Mouse (Mus musculus) brain, adult 2 months (tissue): Measurements from ENCODE around the gene Rtca.
A peak's percentile ranks its signal among the peaks of the same experiment; 100 is the strongest.

ENCODE experiments used
- DNase-seq: peaks from one replicate; pipeline ENCODE4 v3.0.0; 2011; ENCODE audit warnings: low read depth, low spot score

Rtca gene

DNA sequence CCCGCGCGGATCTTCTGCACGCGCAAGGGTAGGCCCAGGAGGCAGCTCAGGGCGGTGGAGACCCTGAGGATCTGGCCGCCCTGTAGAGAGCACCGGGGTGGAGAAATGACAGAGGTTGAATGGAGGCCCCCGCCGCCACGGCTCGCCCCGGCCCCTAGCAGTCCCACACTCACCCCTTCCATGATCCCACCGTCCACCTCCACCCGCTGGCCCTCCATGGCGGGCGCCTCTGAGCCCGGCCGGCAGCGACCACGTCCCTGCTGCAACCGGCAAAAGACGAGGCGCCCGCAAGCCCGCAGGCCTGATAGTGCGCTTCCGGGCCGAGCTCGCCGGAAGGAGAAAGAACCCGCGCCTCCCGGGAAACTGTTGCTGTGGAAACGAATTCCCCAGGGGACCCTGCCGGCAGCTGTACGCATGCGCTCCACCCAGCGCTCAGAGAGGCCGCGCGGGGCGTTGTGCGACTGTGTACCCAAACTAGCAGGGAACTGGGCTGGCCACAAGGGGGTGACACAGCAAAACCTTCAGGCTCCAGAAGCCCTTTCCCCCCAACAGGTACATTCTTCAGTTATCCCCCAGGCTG is at the start of gene Rtca:
Gene Rtca, minus strand, starts transcription at position 437 of the 580 bp plus-strand sequence.
- DNase-seq: peak; percentile 98

DNA sequence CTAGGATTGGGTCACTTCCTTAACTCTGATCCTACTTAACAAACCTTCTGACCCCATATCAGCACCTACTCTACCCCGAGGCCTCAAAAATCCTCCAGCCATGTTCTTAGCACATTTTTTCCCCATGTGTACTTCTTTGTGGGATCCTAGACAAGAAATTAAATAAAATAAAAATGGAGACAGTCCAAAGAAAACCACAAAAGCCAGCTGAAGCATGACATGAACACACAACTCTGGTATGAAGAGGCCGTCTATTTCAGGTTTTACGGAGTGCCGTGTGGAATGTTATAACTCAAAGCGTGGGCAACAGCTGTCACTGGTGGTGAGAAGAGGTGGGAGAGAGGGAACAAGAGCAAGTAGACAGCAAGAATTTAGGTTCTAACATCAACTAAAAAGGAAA is 43.4 kb upstream of the Rtca start:
- DNase-seq: peak; percentile 61

DNA sequence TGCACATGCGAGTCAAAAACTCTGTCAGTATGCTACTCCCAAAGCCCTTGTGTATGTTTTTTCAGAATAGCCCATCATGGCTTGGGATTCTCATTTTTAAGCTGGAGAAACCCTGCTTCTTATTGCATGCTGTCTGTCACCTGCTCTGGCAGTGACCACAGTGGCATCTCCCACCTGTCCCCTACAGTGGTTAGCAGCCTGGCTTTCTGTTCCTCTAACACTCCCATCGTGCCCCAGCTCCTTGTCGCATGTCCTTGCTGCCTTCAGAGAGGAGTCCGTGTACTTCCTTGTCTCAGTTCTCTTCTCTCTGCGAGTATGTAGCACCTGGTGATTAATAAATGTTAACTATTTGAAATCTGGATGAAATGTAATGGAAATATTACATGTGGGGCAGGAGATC is 39.4 kb upstream of the Rtca start:
- DNase-seq: no peak

DNA sequence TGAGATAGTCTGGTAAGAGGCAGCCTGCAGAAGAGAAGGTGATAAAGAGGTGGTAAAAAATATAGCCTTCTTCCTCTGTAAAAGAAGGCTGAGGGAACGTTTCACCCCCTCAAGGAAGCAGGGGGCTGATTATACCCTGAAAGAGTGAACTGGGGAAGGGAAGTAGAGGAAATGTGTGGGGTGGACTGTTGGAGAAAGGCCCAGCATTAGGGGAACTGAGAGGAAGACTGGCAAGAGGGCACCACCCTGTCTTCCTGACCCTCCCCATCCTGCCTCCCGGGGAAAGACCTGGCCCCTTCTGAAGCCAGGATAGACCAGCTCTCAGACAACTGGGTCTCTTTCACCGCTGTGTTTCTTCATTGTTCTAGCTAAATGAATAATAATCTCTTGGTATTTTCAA is 34.5 kb upstream of the Rtca start:
- no peak for DNase-seq

DNA sequence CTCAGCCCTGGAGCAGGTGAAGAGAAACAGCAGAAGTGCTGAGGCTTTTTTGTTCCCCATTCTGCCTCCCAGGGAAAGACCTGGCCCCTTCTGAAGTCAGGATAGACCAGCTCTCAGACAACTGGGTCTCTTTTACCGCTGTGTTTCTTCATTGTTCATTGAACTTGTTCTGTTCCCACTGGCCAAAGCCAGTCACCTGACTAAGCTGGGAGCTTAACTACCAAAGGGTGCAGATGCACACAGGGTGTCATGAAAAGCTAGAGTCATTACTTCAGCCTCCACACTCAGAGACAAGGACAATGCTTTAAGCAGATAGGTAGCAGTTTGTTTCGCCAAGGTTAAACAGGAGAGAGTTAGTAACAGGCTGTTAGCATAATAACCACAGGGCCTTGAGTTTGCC is 34.1 kb upstream of the Rtca start:
- no peak for DNase-seq

DNA sequence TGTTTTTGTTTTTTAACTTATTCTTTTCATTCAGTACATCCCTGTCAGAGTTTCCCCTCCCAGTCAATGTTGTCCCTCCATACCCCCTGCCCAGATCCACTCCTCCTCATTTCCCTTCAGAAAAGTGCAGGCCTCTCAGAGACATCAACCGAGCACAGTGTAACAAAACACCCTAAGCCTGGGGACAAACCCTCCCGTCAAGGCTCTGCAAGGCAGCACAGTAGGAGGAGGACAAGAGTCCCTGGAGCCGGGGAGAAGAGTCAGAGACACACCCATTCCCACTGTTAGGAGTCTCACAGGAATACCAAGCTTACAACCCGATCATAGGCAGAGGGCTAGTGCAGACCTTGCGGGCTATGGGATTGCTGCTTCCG is 29.2 kb upstream of the Rtca start:
- DNase-seq: no peak

DNA sequence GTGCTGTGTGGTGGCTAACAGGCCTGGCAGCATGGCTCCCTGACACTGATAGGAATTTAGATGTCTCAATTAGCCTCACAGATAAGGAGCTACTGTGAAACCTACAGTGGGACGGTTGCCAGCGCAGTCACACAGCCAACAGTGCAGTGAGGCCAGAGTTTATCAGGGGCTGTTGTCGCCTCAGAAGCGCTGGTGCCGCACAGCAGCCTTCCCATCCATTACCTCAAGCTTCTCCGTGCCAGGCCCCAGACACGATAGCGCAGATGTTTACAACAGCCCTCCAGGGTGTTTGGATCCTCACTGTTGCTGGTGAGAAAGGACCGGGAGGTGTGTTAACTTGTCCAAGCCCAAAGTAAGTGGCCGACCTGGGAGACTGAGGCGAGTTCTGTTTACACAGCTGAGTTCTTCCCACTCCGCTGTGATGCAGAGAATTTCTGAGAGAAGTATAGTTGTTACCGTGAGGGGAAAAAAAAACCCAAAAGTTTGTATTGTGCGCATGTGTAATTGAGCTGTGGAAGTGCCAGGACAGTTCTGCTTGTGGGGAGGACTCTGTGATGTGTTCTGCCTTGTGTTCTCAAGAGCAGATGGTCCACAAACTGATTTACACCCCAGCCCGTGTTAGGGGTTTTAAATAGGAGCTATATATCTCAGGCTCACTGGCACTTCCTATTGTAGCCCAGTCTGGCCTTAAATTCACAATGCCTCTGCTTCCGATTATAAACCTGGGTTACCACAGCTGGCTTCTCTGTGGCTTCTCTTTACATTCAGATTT is 28.6 kb upstream of the Rtca start:
- DNase-seq: peak; percentile 65

DNA sequence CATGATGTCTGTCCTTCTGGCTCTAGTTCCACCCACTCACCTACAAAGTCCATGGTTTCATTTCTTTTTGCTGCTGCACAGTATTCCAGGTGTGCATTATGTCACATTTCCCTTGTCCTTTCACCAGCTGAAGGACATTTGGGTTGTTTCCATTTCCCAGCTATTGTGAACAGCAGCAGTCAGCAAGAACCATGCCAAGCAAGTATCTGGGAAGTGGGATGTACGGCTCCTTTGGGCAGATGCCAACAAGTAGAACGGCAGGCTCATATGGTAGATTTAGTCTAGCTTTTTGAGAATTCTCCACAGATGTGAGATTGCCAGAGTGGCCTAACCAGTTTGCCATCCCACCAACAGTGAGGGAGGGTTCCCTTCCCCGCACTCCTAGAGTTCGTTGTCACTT is 22.8 kb upstream of the Rtca start:
- peak; percentile 62 for DNase-seq

DNA sequence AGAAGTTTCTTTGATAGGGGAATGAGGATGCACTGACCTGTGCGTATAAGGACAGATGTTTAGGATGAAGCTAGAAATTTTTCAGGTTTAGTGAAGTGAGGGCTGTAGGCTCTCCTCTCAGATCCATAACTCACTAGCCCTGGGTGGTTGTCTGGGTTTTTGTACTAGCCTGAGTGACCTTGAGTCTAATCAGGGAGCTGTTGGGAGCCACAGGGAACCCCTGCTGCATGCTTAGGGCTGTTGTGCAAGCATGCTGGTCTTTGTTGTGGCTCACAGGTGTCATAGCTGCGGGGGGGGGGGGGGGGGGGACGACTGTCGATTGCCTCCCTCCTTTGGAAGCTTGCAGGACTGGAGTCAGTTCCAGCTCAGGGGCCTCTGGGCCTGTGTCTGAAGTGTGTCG is 21.7 kb upstream of the Rtca start:
- no peak for DNase-seq

DNA sequence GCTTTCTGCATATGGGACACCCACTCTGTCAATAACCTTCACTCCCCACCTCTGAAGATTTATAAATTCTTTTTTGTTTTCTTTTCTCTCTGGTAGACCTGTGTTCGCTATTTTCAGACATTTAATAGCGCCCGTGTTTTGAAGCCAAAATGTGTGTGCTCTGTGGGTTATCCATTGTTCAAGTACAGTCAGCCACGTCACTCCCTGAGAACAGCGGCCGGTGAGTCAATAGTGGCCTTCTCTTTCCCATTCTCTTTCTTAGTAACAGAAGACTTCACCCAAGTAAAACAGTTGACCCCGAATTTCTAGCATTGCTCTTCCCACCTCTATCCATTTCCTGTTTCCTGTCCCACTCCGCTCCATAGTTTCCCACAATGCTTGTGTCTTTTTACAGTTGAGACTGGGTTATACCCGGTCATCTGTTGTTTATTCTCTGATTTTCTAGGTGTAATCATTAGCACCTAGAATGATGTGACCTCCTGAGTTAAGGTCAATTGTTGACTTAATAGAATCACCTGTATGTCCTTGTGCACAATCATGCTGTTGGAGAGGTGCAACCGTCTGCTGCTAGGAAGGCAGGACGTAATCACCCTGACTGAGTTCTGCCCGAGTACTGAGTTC is 12.2 kb upstream of the Rtca start:
- no peak for DNase-seq

DNA sequence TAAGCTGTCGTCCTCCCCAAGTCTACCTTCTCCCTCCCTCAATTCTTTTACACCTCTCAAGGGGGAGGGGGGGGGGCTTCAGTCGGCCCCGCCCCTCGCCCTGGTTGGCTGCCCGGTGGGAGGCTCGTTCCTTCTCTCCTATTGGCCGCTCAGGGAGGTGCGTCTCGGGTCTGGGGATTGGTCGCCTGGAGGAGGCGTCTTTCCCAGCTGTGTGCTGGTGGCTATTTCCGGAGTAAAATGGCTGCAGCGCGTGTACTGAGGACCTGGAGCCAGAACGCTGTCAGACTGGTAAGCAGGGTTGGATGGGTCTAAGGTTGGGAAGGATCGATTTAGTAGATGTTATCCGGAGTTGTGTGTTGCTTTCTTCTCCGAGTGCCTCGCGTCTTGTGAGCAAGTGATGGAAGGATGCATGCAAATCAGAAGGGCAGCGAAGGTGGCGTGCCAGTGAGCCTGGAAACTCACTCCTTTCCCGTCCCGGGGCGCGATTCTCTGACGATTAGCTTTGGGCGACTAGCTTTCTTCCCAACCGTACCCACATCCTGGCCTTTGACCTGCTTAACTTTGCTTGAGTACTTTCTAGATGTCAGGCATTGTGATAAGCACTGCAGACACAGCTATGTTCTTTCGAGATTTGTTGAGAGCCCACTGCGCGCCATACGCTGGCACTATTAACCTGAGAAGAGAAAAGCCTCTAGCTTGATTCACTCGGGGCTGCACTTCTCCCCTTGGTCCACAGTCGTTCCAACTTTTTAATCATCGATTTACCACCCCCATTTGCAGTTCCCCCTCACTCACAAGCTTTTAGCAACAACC is 5.1 kb upstream of the Rtca start, which contains the start of gene Dbt:
Gene Dbt, plus strand, starts transcription at position 167 of the 813 bp plus-strand sequence.
- peak; percentile 96 for DNase-seq

DNA sequence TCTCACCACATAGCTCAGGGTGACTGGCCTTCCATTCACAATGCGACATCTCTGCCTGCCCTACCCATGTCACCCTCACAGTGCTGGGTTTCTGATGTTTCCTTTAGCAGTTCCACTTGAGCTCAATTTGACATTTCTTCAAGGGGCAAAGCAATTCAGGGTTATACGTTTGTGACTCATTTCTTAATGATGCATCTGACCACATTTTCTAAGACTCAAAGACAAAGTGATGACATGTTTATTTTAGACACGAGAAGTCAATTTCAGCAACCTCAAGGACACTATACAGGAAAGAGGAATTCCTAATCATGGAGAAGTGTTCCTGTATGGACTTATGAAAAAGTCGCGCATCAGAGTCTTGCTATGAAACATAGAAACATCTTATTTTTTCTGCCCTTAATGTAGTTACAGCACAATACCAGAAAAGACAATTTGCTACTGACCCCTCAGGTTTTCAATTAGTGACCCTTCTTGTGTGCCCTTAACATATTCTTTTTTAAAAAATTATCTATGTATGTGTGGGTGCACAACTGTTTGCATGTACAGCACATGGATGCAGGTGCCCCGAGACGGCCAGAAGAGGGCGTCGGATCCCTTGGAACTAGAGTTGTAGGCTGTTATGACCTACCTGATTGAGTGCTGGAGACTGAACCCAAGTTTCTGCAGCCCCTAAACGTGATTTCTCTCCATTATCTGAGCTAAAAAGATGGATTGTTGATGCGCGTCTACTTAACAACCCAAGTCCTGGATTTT is 4.3 kb upstream of the Rtca start:
- DNase-seq: no peak

DNA sequence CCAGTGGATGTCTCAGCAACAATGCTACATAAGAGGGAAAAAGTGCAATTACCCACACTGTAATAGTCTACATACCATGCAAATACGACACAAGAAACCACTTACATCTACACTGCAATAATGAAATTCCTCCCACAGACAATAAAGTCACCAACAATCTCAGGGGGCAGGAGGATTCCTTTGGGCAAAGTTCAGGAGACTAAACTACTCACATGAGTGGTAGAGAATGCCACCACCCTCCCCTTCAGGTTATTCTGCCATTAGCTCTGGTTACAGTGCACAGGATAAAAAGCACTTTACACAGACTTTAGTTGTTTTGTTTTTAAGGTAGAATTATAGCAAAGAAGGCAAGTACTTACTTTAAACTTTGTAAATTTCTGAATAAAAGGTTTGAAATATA is 12.3 kb downstream of the Rtca start:
- no peak for DNase-seq

DNA sequence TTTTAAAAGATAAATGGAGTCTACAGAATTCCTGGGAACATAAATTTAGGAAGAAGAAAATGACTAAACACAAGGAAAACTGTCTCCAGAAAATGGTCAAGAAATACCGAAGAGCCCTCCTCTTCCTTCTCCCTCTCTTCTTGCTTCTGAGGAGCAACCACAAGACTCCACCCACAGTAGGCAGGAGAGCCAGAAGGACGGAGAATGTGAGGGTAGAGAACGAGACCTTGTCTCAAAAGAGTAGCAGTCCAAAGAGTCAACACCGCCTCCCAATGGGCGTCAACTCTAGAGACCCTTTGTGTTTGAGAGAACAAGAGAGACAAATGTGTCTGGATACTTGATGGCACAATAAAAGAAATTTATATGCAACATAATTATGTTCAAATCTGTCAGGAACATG is 14.3 kb downstream of the Rtca start:
- no peak for DNase-seq

DNA sequence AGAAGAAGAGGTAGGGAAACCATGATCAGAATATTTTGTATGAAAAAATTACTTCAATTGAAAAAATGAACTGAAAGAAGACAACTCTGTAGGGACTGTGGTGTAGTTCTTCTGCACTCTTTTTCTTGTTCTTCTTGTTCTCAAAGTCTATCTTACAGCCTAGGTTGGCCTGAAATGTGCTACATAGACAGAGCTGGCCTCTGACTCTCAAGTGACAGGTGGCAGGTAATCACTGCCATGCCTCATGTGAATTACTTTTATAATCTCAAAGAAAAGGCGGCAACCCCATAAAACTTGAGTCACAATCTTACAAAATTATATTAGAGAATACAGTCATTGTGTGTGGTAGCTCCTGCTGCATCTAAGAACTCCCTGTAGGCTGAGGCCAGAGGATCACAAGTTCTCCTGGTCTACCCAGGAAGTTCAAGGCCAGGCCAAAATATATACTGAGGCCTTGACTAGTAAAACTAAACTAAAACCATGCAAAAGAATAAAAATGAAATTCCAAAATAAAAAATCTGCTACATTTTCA is 16.0 kb downstream of the Rtca start:
- DNase-seq: no peak

DNA sequence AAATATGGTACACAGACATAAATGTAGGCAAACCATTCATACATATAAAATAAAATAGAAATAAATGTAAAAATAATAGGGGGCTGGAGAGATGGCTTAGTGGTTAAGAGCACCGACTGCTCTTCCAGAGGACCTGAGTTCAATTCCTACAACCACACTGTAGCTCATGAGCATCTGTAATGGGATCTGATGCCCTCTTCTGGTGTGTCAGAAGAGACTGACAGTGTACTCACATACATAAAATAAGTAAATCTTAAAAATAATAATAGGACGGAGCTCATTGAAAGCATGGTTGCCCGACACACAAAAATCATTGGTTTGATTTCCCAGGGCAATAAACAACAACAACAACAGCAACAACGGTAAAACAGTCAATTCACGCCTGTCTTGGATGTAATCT is 17.1 kb downstream of the Rtca start:
- DNase-seq: no peak

DNA sequence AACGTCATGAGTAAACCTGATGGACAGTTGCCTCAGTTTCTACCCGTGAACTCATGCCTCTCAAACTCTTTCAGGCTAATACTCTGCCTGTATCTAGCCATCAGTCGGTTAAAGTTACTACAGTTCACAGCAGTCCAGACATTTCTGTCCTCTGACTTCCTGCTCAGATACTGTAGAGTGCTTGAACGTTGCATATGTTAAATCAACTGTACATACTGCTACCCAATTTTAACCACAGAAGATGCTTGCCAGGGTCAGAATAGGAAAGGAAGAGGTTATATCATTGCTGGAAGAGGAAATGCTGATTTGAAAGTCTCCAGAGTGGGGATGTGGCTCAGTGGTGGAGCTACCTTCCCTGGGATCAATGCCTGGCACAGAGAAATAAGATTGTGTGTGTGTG is 24.7 kb downstream of the Rtca start:
- DNase-seq: no peak

DNA sequence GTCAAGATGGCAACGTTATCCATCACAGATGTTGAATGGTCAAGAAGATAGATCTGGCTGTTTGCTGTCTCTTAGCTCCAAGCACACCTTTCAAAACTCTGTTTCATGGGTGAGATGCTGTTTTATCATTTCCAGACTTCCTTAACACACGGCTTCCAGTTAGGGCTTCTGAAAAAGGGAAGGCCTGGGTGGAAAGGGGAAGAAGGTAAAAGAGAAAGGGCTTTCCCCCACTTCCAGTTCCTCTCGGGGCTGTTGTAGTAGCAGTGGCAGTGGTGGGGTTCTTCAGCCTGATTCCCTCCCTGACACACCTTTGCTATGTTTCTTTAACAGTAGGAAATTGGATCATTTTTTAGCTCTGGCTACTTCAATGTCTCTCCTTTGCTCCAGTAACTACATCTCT is 25.3 kb downstream of the Rtca start:
- no peak for DNase-seq

DNA sequence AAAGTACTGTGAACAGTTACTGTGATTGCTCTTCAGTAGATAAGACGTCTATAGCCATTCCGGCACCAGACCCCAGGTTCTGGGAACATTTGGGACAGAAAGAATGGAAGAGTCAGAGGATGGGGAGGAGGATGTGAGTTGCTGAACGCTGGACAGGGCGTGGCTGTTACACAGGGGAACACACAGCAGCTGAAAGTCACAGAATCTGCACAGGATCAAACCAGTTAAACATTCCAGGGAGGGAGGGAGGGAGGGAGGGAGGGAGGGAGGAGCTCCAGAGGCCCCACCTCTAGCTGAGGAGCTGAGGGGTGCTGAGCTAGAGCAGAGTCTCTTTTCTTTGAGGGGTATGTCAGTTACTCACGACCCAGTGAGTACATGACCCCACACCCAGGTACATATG is 27.1 kb downstream of the Rtca start:
- no peak for DNase-seq

DNA sequence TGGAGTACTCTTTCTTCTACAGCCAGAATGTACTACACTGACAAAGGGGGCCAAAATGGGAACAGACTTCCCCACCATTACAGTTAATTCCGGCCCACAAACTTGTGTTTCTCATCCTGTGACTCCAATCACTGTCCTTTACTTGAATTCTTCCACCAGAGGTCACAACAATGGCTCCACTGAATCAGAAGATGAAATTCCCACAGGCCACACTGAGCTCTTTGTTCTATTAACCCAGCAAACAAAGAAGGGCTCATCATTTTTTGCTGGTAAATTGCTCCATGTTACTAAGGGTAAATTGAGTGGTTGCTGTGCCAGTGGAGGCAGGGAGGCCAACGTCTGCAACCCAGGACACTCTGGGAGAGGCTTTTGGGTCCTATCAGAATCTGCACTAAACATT is 27.9 kb downstream of the Rtca start:
- peak; percentile 77 for DNase-seq

DNA sequence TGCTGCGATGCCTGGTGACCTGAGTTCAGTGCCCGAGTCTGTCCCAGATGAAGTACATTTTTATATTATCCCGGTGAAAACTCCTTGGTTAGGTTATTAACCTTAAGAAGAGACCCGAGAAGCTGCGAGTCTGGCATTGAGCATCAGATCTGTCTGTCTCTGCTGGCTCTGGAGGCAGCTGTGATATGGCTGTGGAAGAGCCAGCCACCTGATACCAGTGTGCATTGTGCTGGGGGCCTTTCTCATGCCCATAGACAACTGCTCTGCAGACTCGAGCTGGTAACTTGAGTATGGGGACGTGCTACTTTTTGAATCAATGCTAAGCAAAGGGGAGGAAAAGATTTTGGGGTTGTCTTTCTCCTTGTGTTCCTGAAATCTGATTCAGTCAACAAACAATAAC is 30.7 kb downstream of the Rtca start:
- DNase-seq: no peak
